ENCODE assay signal across 7 mouse cellular contexts in the genomic region with DNA sequence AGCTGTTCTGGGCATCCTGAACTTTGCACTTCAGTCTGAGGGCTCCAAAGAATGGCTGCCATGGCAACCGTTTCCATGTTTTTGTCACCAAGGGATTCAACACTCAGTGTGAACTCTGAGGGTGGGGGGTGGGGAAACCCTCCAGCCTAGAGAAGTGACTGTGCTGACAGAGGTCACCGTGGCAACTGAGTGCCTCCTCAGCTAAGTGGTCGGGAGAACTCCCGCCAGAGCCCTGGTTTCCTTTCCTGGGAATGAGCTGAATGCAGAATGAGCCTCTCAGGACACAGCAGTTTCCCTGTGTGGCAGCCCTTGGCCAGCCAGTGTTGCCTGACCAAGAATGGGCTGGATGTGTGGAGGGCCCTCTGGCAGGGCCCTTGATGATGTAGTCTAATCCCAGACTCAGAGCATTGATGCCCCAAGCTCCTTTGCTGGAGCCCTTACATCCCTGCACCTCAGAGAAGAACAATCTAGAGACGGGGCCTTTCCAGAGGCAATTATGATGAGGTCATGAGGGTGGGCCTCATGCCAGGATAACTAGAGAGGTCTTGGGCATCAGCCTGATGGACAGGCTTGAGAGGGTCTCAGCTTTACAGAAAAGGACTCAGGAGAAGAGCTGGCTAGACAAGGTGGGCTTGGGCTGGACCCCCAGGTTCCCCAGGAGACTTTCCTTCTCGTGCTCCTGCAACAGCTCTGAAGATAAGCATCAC.
DNase-seq lines count a peak whose midpoint lies in the region; ATAC-seq and TF ChIP-seq lines count a peak whose summit lies in the region.

No protein-coding gene starts in this region.

- peak; percentile 63 for DNase-seq in Muller cell, postnatal 12 days (ENCODE audit: inconsistent ontology term)
- DNase-seq in embryo, embryonic 10 days (ENCODE audit: low spot score), result peak; percentile 89
- DNase-seq in kidney, adult 2 months, result peak; percentile 76
- peak; percentile 97 for DNase-seq in midbrain, embryonic 11.5 days (ENCODE audit: low spot score, missing footprints)
- DNase-seq in c-Kit-positive CD71-positive TER-119-positive erythroid progenitor cells, embryonic 14.5 days (ENCODE audit: low spot score), result no peak
- DNase-seq in urinary bladder, adult 2 months (ENCODE audit: low spot score), result no peak
- DNase-seq in left cerebral cortex, adult 9 months (ENCODE audit: low spot score in 2 of 2), result no peak

- WGBS in kidney, adult 2 months, result 41% methylated on average over 6 of the region's 6 CpGs
- WGBS in midbrain, embryonic 11.5 days, result 23% methylated on average over 6 of the region's 6 CpGs

- peak overlapping the region; percentile 43; the same call in 1 of the 2 replicates for H3K9ac ChIP-seq in midbrain, embryonic 11.5 days (ENCODE audit: low read length)

- no peak overlapping the region for H3K27ac ChIP-seq in kidney, adult 2 months (ENCODE audit: insufficient read depth, low read depth, low read length)
- H3K27ac ChIP-seq in midbrain, embryonic 11.5 days (ENCODE audit: low read depth, low read length), result peak overlapping the region; percentile 84

- peak; percentile 81 for ATAC-seq in midbrain, embryonic 11.5 days (ENCODE audit: low FRiP score)

- H3K4me2 ChIP-seq in midbrain, embryonic 11.5 days, result peak overlapping the region; percentile 16; the same call in 1 of the 2 replicates

- no peak for TF ChIP-seq CTCF in kidney, adult 2 months (conservative IDR thresholded peaks at IDR 0.05; ENCODE audit: insufficient read depth, insufficient read length, low read depth, low read length)

- no peaks in the 10 kb centered on the region for H3K9me3 ChIP-seq in midbrain, embryonic 11.5 days (ENCODE audit: control insufficient read depth, low read length)

- H3K4me1 ChIP-seq in kidney, adult 2 months (ENCODE audit: control insufficient read depth, insufficient read depth, low read length), result no peaks in the 10 kb centered on the region
- H3K4me1 ChIP-seq in midbrain, embryonic 11.5 days (ENCODE audit: control insufficient read depth, insufficient read depth, low read length), result peaks cover 38% of the 10 kb centered on the region

- no peaks in the 10 kb centered on the region for H3K27me3 ChIP-seq in kidney, adult 2 months (replicated peaks; ENCODE audit: control insufficient read depth, insufficient read depth, low read length)
- H3K27me3 ChIP-seq in midbrain, embryonic 11.5 days (ENCODE audit: control insufficient read depth, insufficient read depth, low read length), result no peaks in the 10 kb centered on the region

- H3K36me3 ChIP-seq in kidney, adult 2 months (ENCODE audit: control insufficient read depth, insufficient read depth, low read length), result no peaks in the 10 kb centered on the region
- H3K36me3 ChIP-seq in midbrain, embryonic 11.5 days (ENCODE audit: control insufficient read depth, insufficient read depth, low read length), result no peaks in the 10 kb centered on the region

- H3K4me3 ChIP-seq in kidney, adult 2 months (ENCODE audit: insufficient read depth, low read depth, low read length), result no peak overlapping the region
- H3K4me3 ChIP-seq in midbrain, embryonic 11.5 days (ENCODE audit: low read depth, low read length), result no peak overlapping the region

- TF ChIP-seq POLR2A in kidney, adult 2 months (IDR thresholded peaks at IDR 0.05; ENCODE audit: low read depth, low read length), result no peak

Comparison
In these comparisons a context has a peak if more than half of its experiments do, and no peak if none do; other contexts are left out.
1. DNase-seq: peak in Muller cell, postnatal 12 days (single experiment), embryo, embryonic 10 days (single experiment), kidney, adult 2 months (single experiment) and midbrain, embryonic 11.5 days (single experiment); none in c-Kit-positive CD71-positive TER-119-positive erythroid progenitor cells, embryonic 14.5 days (single experiment), urinary bladder, adult 2 months (single experiment) and left cerebral cortex, adult 9 months (0 of 2).